Mouse (Mus musculus) ES-E14 (cell line): ENCODE results near the gene Akap2. TPM values are rescaled to one million over a fixed set of nuclear protein-coding genes. Genes with fewer than 3 reads are reported as not detected.
A peak's percentile ranks its signal among the peaks of the same experiment; 100 is the strongest.

Source experiments
- DNase-seq: peaks from one replicate; pipeline ENCODE4 v3.0.0-alpha.2; 2013; ENCODE audit warnings: low read depth, low spot score
- H3K27ac ChIP-seq: 2 replicates; pipeline ENCODE4 v1.5.1; 2012; ENCODE audit warnings: low read depth, mild to moderate bottlenecking, low read length, moderate library complexity, mixed read lengths; ENCODE audit not compliant: poor library complexity, insufficient read depth, severe bottlenecking
- H3K36me3 ChIP-seq: 2 replicates; pipeline ENCODE4 v1.6.1; 2012; ENCODE audit warnings: mild to moderate bottlenecking, low read length, moderate library complexity, mixed read lengths; ENCODE audit not compliant: control insufficient read depth, poor library complexity, insufficient read depth, severe bottlenecking
- H3K4me1 ChIP-seq, 2 experiments: fragments of 150-350 bp in 1 of 2; sonication (generic) in 1 of 2; 2 replicates each; pipeline ENCODE4 v1.6.1; 2012; ENCODE audit warnings: low read length in 2 of 2, mild to moderate bottlenecking in 1 of 2, mixed read lengths in 1 of 2; ENCODE audit not compliant: control insufficient read depth in 2 of 2, insufficient read depth in 2 of 2, poor library complexity in 1 of 2
- H3K4me3 ChIP-seq, 2 experiments: fragments of 150-350 bp in 1 of 2; sonication (generic) in 1 of 2; 2 replicates each; pipeline ENCODE4 v1.5.1; 2012; ENCODE audit warnings: low read length in 2 of 2, low read depth in 1 of 2, mild to moderate bottlenecking in 1 of 2, mixed read lengths in 1 of 2; ENCODE audit not compliant: insufficient read depth in 1 of 2, poor library complexity in 1 of 2, severe bottlenecking in 1 of 2
- H3K9ac ChIP-seq: 2 replicates; pipeline ENCODE4 v1.6.1; 2012; ENCODE audit warnings: low read depth, mild to moderate bottlenecking, low read length, mixed read lengths; ENCODE audit not compliant: poor library complexity, insufficient read depth, severe bottlenecking
- H3K9me3 ChIP-seq: fragments of 150-350 bp; sonication (generic); 2 replicates; pipeline ENCODE4 v1.6.1; 2012; ENCODE audit warnings: low read depth, mild to moderate bottlenecking, low read length; ENCODE audit not compliant: control insufficient read depth, insufficient read depth
- CHD2 ChIP-seq: IDR thresholded peaks from 2 replicates; pipeline ENCODE4 v1.6.1; 2014; ENCODE audit warnings: mild to moderate bottlenecking, low read depth, low read length, inconsistent platforms
- HCFC1 ChIP-seq: IDR thresholded peaks from 2 replicates; pipeline ENCODE4 v1.6.1; 2012; ENCODE audit warnings: low read length, inconsistent platforms, borderline replicate concordance; ENCODE audit not compliant: insufficient read depth
- MAFK ChIP-seq: IDR thresholded peaks from 2 replicates; pipeline ENCODE4 v1.6.1; 2014; ENCODE audit warnings: mild to moderate bottlenecking, low read depth, low read length, inconsistent platforms; ENCODE audit not compliant: insufficient read depth
- ZC3H11A ChIP-seq: IDR thresholded peaks from 2 replicates; pipeline ENCODE4 v1.6.1; 2012; ENCODE audit warnings: low read depth, mild to moderate bottlenecking, inconsistent platforms, low read length, borderline replicate concordance
- ZNF384 ChIP-seq: IDR thresholded peaks from 2 replicates; pipeline ENCODE4 v1.6.1; 2012; ENCODE audit warnings: low read depth, low read length, inconsistent platforms
- in situ Hi-C, 2 experiments: fragments of 600-800 bp; cut with MboI; formaldehyde crosslinking; loops; one replicate each; pipeline ENCODE4 v1.15.1; 2025; ENCODE audit warnings: low sequenced_read_pairs in 2 of 2, inconsistent platforms in 1 of 2; ENCODE audit not compliant: unreplicated experiment in 2 of 2
- total RNA-seq: library from RNA; depleted of rRNA; stranded (reverse); fragments of 300-350 nt; gene quantifications from 2 replicates; pipeline ENCODE4 v1.2.3, GENCODE M21; 2012

Akap2 gene
- total RNA-seq, 1 experiment: 35.7 TPM

DNA sequence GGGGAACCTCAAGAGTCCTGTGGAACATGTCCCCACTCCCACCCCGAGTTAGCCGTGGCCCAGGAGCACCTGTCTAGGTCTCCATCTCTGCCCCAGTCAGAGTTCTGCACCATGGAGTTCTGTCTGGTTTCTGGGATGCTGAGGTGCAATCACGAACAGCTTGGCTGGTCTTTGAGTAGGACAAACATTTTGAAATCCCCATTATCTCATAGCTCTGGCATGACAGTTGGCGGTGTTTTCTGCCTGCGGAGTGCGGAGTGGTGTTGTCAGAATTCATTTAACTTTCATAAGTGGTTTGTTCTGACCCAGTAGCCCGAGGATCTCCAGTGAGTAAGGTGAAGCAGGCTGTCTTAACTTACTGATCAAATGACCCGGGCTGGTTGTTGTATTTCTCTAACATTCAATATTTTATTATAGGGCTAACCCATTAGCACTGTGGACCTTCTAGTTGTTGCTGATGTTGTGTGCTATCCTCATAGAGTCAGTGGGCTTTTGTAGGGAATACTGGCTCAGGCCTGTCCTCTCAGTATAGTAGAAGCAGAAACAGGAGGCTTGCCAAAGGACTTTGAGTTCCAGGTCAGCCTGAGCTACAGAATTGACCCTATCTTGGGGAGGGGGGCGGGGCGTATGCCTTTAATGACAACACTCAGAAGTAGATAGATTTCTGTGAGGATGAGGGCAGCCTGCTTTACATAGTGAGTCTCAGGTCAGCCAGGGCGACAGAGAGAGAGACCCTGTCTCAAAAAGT, 66.6 kb downstream of the Akap2 start:
- Histone ChIP-seq H3K36me3 (no peaks in the 10 kb centered on the region), H3K9me3 (no peaks in the 10 kb centered on the region), H3K27ac (no peak overlapping the region), H3K4me1 (peaks cover 0 to 5% of the 10 kb centered on the region in 2 experiments; a peak in 1 of 4 replicates), H3K4me3 (no peak overlapping the region), H3K9ac (no peak overlapping the region)
- in situ Hi-C loops: no loop called here
- TF ChIP-seq HCFC1 (no peak), MAFK (no peak)
- DNase-seq: no peak

GRCm38 (mm10) chr4:57788709-57789108, 71.3 kb downstream of the Akap2 start:
- DNase-seq: no peak
- H3K9ac ChIP-seq: no peak overlapping the region
- peaks cover 0 to 4% of the 10 kb centered on the region in 2 experiments; a peak in 2 of 4 replicates for H3K4me1 ChIP-seq
- H3K9me3 ChIP-seq: no peaks in the 10 kb centered on the region
- in situ Hi-C loops: no loop called here
- no peaks in the 10 kb centered on the region for H3K36me3 ChIP-seq
- H3K27ac ChIP-seq: no peak overlapping the region
- TF ChIP-seq ZC3H11A: peak; percentile 42; the same call in 1 of the 2 replicates
- TF ChIP-seq MAFK: no peak
- H3K4me3 ChIP-seq: no peak overlapping the region

GRCm38 (mm10) chr4:57789118-57789517, 71.7 kb downstream of the Akap2 start:
- H3K36me3 ChIP-seq: no peaks in the 10 kb centered on the region
- in situ Hi-C loops: no loop called here
- TF ChIP-seq ZC3H11A (no peak), ZNF384 (no peak), CHD2 (no peak), MAFK (no peak), HCFC1 (no peak)
- H3K9me3 ChIP-seq: no peaks in the 10 kb centered on the region
- H3K4me3 ChIP-seq: no peak overlapping the region
- no peak for DNase-seq
- no peak overlapping the region for H3K27ac ChIP-seq
- peaks cover 0 to 5% of the 10 kb centered on the region in 2 experiments; a peak in 2 of 4 replicates for H3K4me1 ChIP-seq
- H3K9ac ChIP-seq: no peak overlapping the region

DNA sequence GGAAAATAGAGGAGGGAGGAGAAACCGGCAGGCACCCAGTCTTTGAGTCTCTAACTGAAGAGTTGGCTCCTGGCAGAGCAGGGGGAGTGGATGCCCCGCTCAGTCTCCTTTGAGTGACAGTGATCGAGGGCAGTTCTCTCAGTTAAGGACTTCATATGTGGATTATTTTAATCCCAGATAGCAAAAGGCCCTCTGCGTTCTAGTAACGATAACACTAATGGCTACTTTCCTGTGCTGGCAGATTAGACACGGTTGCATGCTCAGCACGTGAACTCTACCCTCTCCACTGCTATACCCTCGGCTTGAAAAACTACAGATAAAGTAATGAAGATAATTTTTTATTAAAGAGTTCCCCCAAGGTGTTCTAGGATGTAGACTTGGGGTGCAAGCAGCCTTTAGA, 76.5 kb downstream of the Akap2 start:
- H3K36me3 ChIP-seq: 0 out of 2 replicates have a peak, but pooled peaks cover 2% of the 10 kb centered on the region
- H3K9ac ChIP-seq: no peak overlapping the region
- TF ChIP-seq MAFK (no peak), CHD2 (no peak)
- in situ Hi-C loops: no loop called here
- no peak overlapping the region for H3K27ac ChIP-seq
- H3K4me3 ChIP-seq: no peak overlapping the region
- no peaks in the 10 kb centered on the region for H3K9me3 ChIP-seq
- no peak for DNase-seq
- H3K4me1 ChIP-seq: peaks cover 3 to 15% of the 10 kb centered on the region in 2 experiments; a peak in 2 of 4 replicates

- no peaks in the 10 kb centered on the region for H3K9me3 ChIP-seq
- H3K9ac ChIP-seq: no peak overlapping the region
- no peak overlapping the region; the same call in 1 of the 2 replicates for H3K27ac ChIP-seq
- H3K36me3 ChIP-seq: 0 out of 2 replicates have a peak, but pooled peaks cover 2% of the 10 kb centered on the region
- peaks cover 3 to 15% of the 10 kb centered on the region in 2 experiments; a peak in 2 of 4 replicates for H3K4me1 ChIP-seq
- in situ Hi-C loops: no loop called here
- DNase-seq: peak; percentile 65
- TF ChIP-seq CHD2 (no peak), ZC3H11A (no peak), HCFC1 (no peak), MAFK (no peak), ZNF384 (no peak)
- no peak overlapping the region for H3K4me3 ChIP-seq
Observed at GRCm38 (mm10) chr4:57794547-57794946, 77.1 kb downstream of the Akap2 start.
